Mouse (Mus musculus) liver, embryonic 15.5 days (tissue): ENCODE measurements at regions not wholly inside any gene's neighbourhood (a gene's known extent, or its start where the extent isn't known, plus 50 kb on each side); places are given as distances from the start of the nearest gene placed in this dataset.

Experiments used
- ATAC-seq: fragments of 200-750 bp; cut with Nextera tagmentation; 2 replicates; pipeline ENCODE4 v1.8.0; 2017; ENCODE audit warnings: moderate number of reproducible peaks, mild to moderate bottlenecking, moderate library complexity; ENCODE audit not compliant: insufficient read depth
- H3K27ac ChIP-seq: fragments of 300-500 bp; sonication (generic); replicated peaks from 2 replicates; pipeline ENCODE4 v1.5.1; 2015; ENCODE audit warnings: mild to moderate bottlenecking, inconsistent platforms
- H3K27me3 ChIP-seq: fragments of 300-500 bp; sonication (generic); 2 replicates; pipeline ENCODE4 v1.6.1; 2015; ENCODE audit warnings: mild to moderate bottlenecking, inconsistent platforms
- H3K36me3 ChIP-seq: fragments of 300-500 bp; sonication (generic); replicated peaks from 2 replicates; pipeline ENCODE4 v1.6.1; 2015; ENCODE audit warnings: moderate library complexity, mild to moderate bottlenecking, inconsistent platforms
- H3K4me1 ChIP-seq: fragments of 300-500 bp; sonication (generic); replicated peaks from 2 replicates; pipeline ENCODE4 v1.6.1; 2015; ENCODE audit warnings: inconsistent platforms
- H3K4me2 ChIP-seq: fragments of 300-500 bp; sonication (generic); 2 replicates; pipeline ENCODE4 v1.6.1; 2015; ENCODE audit warnings: moderate library complexity, mild to moderate bottlenecking, inconsistent platforms
- H3K4me3 ChIP-seq: fragments of 300-500 bp; sonication (generic); replicated peaks from 2 replicates; pipeline ENCODE4 v1.5.1; 2015; ENCODE audit warnings: mild to moderate bottlenecking, inconsistent platforms
- H3K9ac ChIP-seq: fragments of 300-500 bp; sonication (generic); 2 replicates; pipeline ENCODE4 v1.6.1; 2015; ENCODE audit warnings: moderate library complexity, mild to moderate bottlenecking, inconsistent platforms
- H3K9me3 ChIP-seq: fragments of 300-500 bp; sonication (generic); replicated peaks from 2 replicates; pipeline ENCODE4 v1.6.1; 2016; ENCODE audit warnings: inconsistent platforms
- WGBS: fragments of 180-500 bp; shearing (Covaris S2); methylation state at CpG from one replicate; pipeline ENCODE4 v1.1.7; 2015; ENCODE audit warnings: mixed read lengths; ENCODE audit not compliant: insufficient replicate concordance; 5-methylcytosine and 5-hydroxymethylcytosine counted together

GRCm38 (mm10) chr1:77254276-77254675 is 260.6 kb downstream of the Epha4 start:
- 60% methylated on average over 6 of the region's 6 CpGs for WGBS
- no peak overlapping the region for H3K4me2 ChIP-seq
- no peak overlapping the region for H3K9ac ChIP-seq
- no peaks in the 10 kb centered on the region for H3K4me1 ChIP-seq
- H3K9me3 ChIP-seq, result no peaks in the 10 kb centered on the region
- H3K4me3 ChIP-seq, result no peak overlapping the region
- no peaks in the 10 kb centered on the region for H3K36me3 ChIP-seq
- H3K27me3 ChIP-seq, result peaks cover 11% of the 10 kb centered on the region; the same call in 1 of the 2 replicates
- ATAC-seq, result no peak
- no peak overlapping the region for H3K27ac ChIP-seq

- peaks cover 11% of the 10 kb centered on the region; the same call in 1 of the 2 replicates for H3K27me3 ChIP-seq
- WGBS, result 70% methylated on average over 14 of the region's 14 CpGs
- no peak for ATAC-seq
- no peaks in the 10 kb centered on the region for H3K4me1 ChIP-seq
- no peak overlapping the region for H3K4me3 ChIP-seq
- no peak overlapping the region for H3K4me2 ChIP-seq
- H3K27ac ChIP-seq, result no peak overlapping the region
- no peak overlapping the region for H3K9ac ChIP-seq
- no peaks in the 10 kb centered on the region for H3K9me3 ChIP-seq
- H3K36me3 ChIP-seq, result no peaks in the 10 kb centered on the region
Observed at GRCm38 (mm10) chr1:77256115-77256842, 258.6 kb downstream of the Epha4 start.

- Histone ChIP-seq H3K4me1 (no peaks in the 10 kb centered on the region), H3K36me3 (no peaks in the 10 kb centered on the region), H3K4me3 (no peak overlapping the region), H3K9ac (no peak overlapping the region), H3K27me3 (peaks cover 11% of the 10 kb centered on the region; the same call in 1 of the 2 replicates), H3K9me3 (no peaks in the 10 kb centered on the region), H3K4me2 (no peak overlapping the region), H3K27ac (no peak overlapping the region)
- WGBS, result 49% methylated on average over 7 of the region's 7 CpGs
- ATAC-seq, result no peak
Observed at GRCm38 (mm10) chr1:77258730-77259310, 256.1 kb downstream of the Epha4 start.

- Histone ChIP-seq H3K27ac (no peak overlapping the region), H3K9me3 (no peaks in the 10 kb centered on the region), H3K27me3 (peaks cover 14% of the 10 kb centered on the region), H3K4me1 (no peaks in the 10 kb centered on the region), H3K36me3 (no peaks in the 10 kb centered on the region), H3K4me3 (no peak overlapping the region), H3K9ac (no peak overlapping the region), H3K4me2 (no peak overlapping the region)
- WGBS, result 74% methylated on average over 11 of the region's 11 CpGs
- ATAC-seq, result no peak
Observed at GRCm38 (mm10) chr1:77259789-77260188, 255.1 kb downstream of the Epha4 start.

GRCm38 (mm10) chr1:77261678-77262077 is 253.2 kb downstream of the Epha4 start:
- Histone ChIP-seq H3K9me3 (no peaks in the 10 kb centered on the region), H3K9ac (no peak overlapping the region), H3K4me2 (no peak overlapping the region), H3K36me3 (no peaks in the 10 kb centered on the region), H3K4me1 (no peaks in the 10 kb centered on the region), H3K27me3 (peaks cover 9% of the 10 kb centered on the region), H3K4me3 (no peak overlapping the region), H3K27ac (no peak overlapping the region)
- WGBS, result 67% methylated on average over 4 of the region's 4 CpGs
- ATAC-seq, result no peak

GRCm38 (mm10) chr1:77265677-77266076 is 249.2 kb downstream of the Epha4 start:
- Histone ChIP-seq H3K4me2 (no peak overlapping the region), H3K4me1 (no peaks in the 10 kb centered on the region), H3K27me3 (peaks cover 7% of the 10 kb centered on the region; the same call in 1 of the 2 replicates), H3K9me3 (no peaks in the 10 kb centered on the region), H3K4me3 (no peak overlapping the region), H3K27ac (no peak overlapping the region), H3K36me3 (no peaks in the 10 kb centered on the region), H3K9ac (no peak overlapping the region)
- 64% methylated on average over 8 of the region's 8 CpGs for WGBS
- ATAC-seq, result no peak

- no peak overlapping the region for H3K9ac ChIP-seq
- no peaks in the 10 kb centered on the region for H3K9me3 ChIP-seq
- H3K27me3 ChIP-seq, result peaks cover 7% of the 10 kb centered on the region; the same call in 1 of the 2 replicates
- WGBS, result 51% methylated on average over 4 of the region's 4 CpGs
- no peaks in the 10 kb centered on the region for H3K36me3 ChIP-seq
- H3K4me2 ChIP-seq, result no peak overlapping the region
- no peaks in the 10 kb centered on the region for H3K4me1 ChIP-seq
- H3K27ac ChIP-seq, result no peak overlapping the region
- ATAC-seq, result no peak
- no peak overlapping the region for H3K4me3 ChIP-seq
Observed at GRCm38 (mm10) chr1:77267311-77268003, 247.4 kb downstream of the Epha4 start.

- Histone ChIP-seq H3K9ac (no peak overlapping the region), H3K4me1 (peaks cover 6% of the 10 kb centered on the region; the same call in 1 of the 2 replicates), H3K9me3 (no peaks in the 10 kb centered on the region), H3K4me2 (no peak overlapping the region), H3K36me3 (no peaks in the 10 kb centered on the region), H3K27me3 (no peaks in the 10 kb centered on the region), H3K27ac (no peak overlapping the region), H3K4me3 (no peak overlapping the region)
- WGBS, result 74% methylated on average over 9 of the region's 9 CpGs
- ATAC-seq, result no peak
Observed at GRCm38 (mm10) chr1:77275297-77275696, 239.6 kb downstream of the Epha4 start.

- whole genome bisulfite sequencing, result 64% methylated on average over 7 of the region's 7 CpGs
- Histone ChIP-seq H3K9me3 (no peaks in the 10 kb centered on the region), H3K27me3 (no peaks in the 10 kb centered on the region), H3K4me3 (no peak overlapping the region), H3K36me3 (no peaks in the 10 kb centered on the region), H3K9ac (no peak overlapping the region), H3K4me2 (no peak overlapping the region), H3K27ac (no peak overlapping the region), H3K4me1 (peaks cover 35% of the 10 kb centered on the region)
- ATAC-seq, result no peak
Observed at GRCm38 (mm10) chr1:77279566-77279965, 235.3 kb downstream of the Epha4 start.

- no peak overlapping the region for H3K4me3 ChIP-seq
- 77% methylated on average over 11 of the region's 11 CpGs for WGBS
- no peak overlapping the region for H3K9ac ChIP-seq
- ATAC-seq, result no peak
- no peaks in the 10 kb centered on the region for H3K9me3 ChIP-seq
- H3K36me3 ChIP-seq, result no peaks in the 10 kb centered on the region
- H3K4me1 ChIP-seq, result peaks cover 35% of the 10 kb centered on the region
- H3K4me2 ChIP-seq, result no peak overlapping the region
- peak overlapping the region; percentile 89 for H3K27ac ChIP-seq
- H3K27me3 ChIP-seq, result no peaks in the 10 kb centered on the region
Observed at GRCm38 (mm10) chr1:77280373-77281038, 234.4 kb downstream of the Epha4 start.

GRCm38 (mm10) chr1:77281741-77282140 is 233.1 kb downstream of the Epha4 start:
- Histone ChIP-seq H3K9ac (no peak overlapping the region), H3K4me3 (no peak overlapping the region; the same call in 1 of the 2 replicates), H3K9me3 (no peaks in the 10 kb centered on the region), H3K36me3 (no peaks in the 10 kb centered on the region), H3K4me2 (peak overlapping the region; percentile 50), H3K27me3 (no peaks in the 10 kb centered on the region), H3K27ac (peak overlapping the region; percentile 89), H3K4me1 (peaks cover 35% of the 10 kb centered on the region)
- 25% methylated on average over 4 of the region's 4 CpGs for WGBS
- peak; percentile 93 for ATAC-seq
